Mouse (Mus musculus): ENCODE results near the gene Meis3. TPM values are rescaled to one million over a fixed set of nuclear protein-coding genes. Genes with fewer than 3 reads are reported as not detected.

Meis3 gene
- 10 to 100 TPM; 36.4 to 42.8 (median 40.1) TPM for total RNA-seq (2022)

- no peak for DNase-seq (ENCODE audit: low spot score in 2 of 2)
These were observed at the start of gene Meis3 for GRCm38 (mm10) chr7:16174597-16175541. Gene Meis3, plus strand, starts transcription at chr7:16175090.

- no peak for DNase-seq (ENCODE audit: low spot score in 2 of 2)
These were observed 49.1 kb upstream of the Meis3 start for GRCm38 (mm10) chr7:16125829-16126228.

GRCm38 (mm10) chr7:16128344-16128743, 46.5 kb upstream of the Meis3 start:
- DNase-seq (ENCODE audit: low spot score in 2 of 2): no peak

- no peak for DNase-seq (ENCODE audit: low spot score in 2 of 2)
These were observed 46.0 kb upstream of the Meis3 start for GRCm38 (mm10) chr7:16128899-16129298.

GRCm38 (mm10) chr7:16129421-16129845, 45.5 kb upstream of the Meis3 start, which contains the start of gene Slc8a2:
Gene Slc8a2, plus strand, starts transcription at chr7:16129826.
- DNase-seq (ENCODE audit: low spot score in 2 of 2): peak; percentile 86 to 90

- DNase-seq (ENCODE audit: low spot score in 2 of 2): peak in 1 of 2 experiments; percentile 50
These were observed 44.8 kb upstream of the Meis3 start for GRCm38 (mm10) chr7:16129846-16130691.

GRCm38 (mm10) chr7:16130956-16131634, 43.8 kb upstream of the Meis3 start:
- no peak for DNase-seq (ENCODE audit: low spot score in 2 of 2)

- no peak for DNase-seq (ENCODE audit: low spot score in 2 of 2)
These were observed 42.7 kb upstream of the Meis3 start for GRCm38 (mm10) chr7:16132161-16132581.

- DNase-seq (ENCODE audit: low spot score in 2 of 2): no peak
These were observed 42.0 kb upstream of the Meis3 start for GRCm38 (mm10) chr7:16132926-16133325.

GRCm38 (mm10) chr7:16133691-16134090, 41.2 kb upstream of the Meis3 start:
- DNase-seq (ENCODE audit: low spot score in 2 of 2): no peak

- DNase-seq (ENCODE audit: low spot score in 2 of 2): no peak
These were observed 39.9 kb upstream of the Meis3 start for GRCm38 (mm10) chr7:16134951-16135392.

GRCm38 (mm10) chr7:16146489-16147410, 28.1 kb upstream of the Meis3 start:
- peak in 1 of 2 experiments; percentile 72 for DNase-seq (ENCODE audit: low spot score in 2 of 2)

- DNase-seq (ENCODE audit: low spot score in 2 of 2): no peak
These were observed 27.2 kb upstream of the Meis3 start for GRCm38 (mm10) chr7:16147643-16148042.

GRCm38 (mm10) chr7:16149241-16149640, 25.6 kb upstream of the Meis3 start:
- peak; percentile 85 to 90 for DNase-seq (ENCODE audit: low spot score in 2 of 2)

GRCm38 (mm10) chr7:16150191-16151145, 24.4 kb upstream of the Meis3 start:
- DNase-seq (ENCODE audit: low spot score in 2 of 2): no peak

- peak in 1 of 2 experiments; percentile 56 for DNase-seq (ENCODE audit: low spot score in 2 of 2)
These were observed 21.4 kb upstream of the Meis3 start for GRCm38 (mm10) chr7:16153522-16153921.

- DNase-seq (ENCODE audit: low spot score in 2 of 2): no peak
These were observed 19.6 kb upstream of the Meis3 start for GRCm38 (mm10) chr7:16155132-16155872.

GRCm38 (mm10) chr7:16156105-16156714, 18.7 kb upstream of the Meis3 start:
- no peak for DNase-seq (ENCODE audit: low spot score in 2 of 2)
